Mouse (Mus musculus) kidney, postnatal 0 days (tissue): ENCODE measurements around the gene Ksr1. TPM values are rescaled to one million over a fixed set of nuclear protein-coding genes. Genes with fewer than 3 reads are reported as not detected.

Experiments used
- ATAC-seq: fragments of 200-750 bp; cut with Nextera tagmentation; replicated peaks from 2 replicates; pipeline ENCODE4 v1.8.0; 2017; ENCODE audit warnings: low read depth, moderate number of reproducible peaks, moderate TSS enrichment, moderate library complexity; ENCODE audit not compliant: low FRiP score
- DNase-seq: peaks from one replicate; pipeline ENCODE4 v3.0.0-alpha.2; 2016; ENCODE audit warnings: low spot score
- H3K27ac ChIP-seq: fragments of 300-500 bp; sonication (generic); 2 replicates; pipeline ENCODE4 v1.5.1; 2014; ENCODE audit warnings: mild to moderate bottlenecking
- H3K27me3 ChIP-seq: fragments of 300-500 bp; sonication (generic); 2 replicates; pipeline ENCODE4 v1.6.1; 2014; ENCODE audit warnings: low read length, mixed read lengths; ENCODE audit not compliant: insufficient read depth
- H3K36me3 ChIP-seq: fragments of 300-500 bp; sonication (generic); 2 replicates; pipeline ENCODE4 v1.6.1; 2014; ENCODE audit warnings: low read length, mixed read lengths; ENCODE audit not compliant: insufficient read depth
- H3K4me1 ChIP-seq: fragments of 300-500 bp; sonication (generic); replicated peaks from 2 replicates; pipeline ENCODE4 v1.6.1; 2014; ENCODE audit warnings: antibody characterized with exemption, low read length, mixed read lengths; ENCODE audit not compliant: insufficient read depth
- H3K4me2 ChIP-seq: fragments of 300-500 bp; sonication (generic); 2 replicates; pipeline ENCODE4 v1.6.1; 2014; ENCODE audit warnings: mild to moderate bottlenecking, low read length, moderate library complexity, mixed read lengths
- H3K4me3 ChIP-seq: fragments of 300-500 bp; sonication (generic); replicated peaks from 2 replicates; pipeline ENCODE4 v1.5.1; 2014; ENCODE audit warnings: low read depth, low read length
- H3K9ac ChIP-seq: fragments of 300-500 bp; sonication (generic); 2 replicates; pipeline ENCODE4 v1.6.1; 2014; ENCODE audit warnings: low read depth, low read length
- H3K9me3 ChIP-seq: fragments of 300-500 bp; sonication (generic); replicated peaks from 2 replicates; pipeline ENCODE4 v1.6.1; 2016; ENCODE audit warnings: low read length, inconsistent platforms, mixed read lengths
- CTCF ChIP-seq: IDR thresholded peaks from 2 replicates; pipeline ENCODE4 v1.5.1; 2016; ENCODE audit warnings: antibody characterized with exemption, low read depth, mild to moderate bottlenecking, moderate library complexity
- WGBS: fragments of 180-500 bp; shearing (Covaris S2); extraction: QIAGEN DNeasy Blood & Tissue Kit; methylation state at CpG from one replicate; pipeline ENCODE4 v1.1.7; 2014; 5-methylcytosine and 5-hydroxymethylcytosine counted together
- polyA plus RNA-seq: library from polyadenylated mRNA; unstranded; fragments of >200 nt; fragmentation: Nextera tagmentation; extraction: Ambion mirVana; gene quantifications from 2 replicates; pipeline ENCODE4 v1.2.1, GENCODE M21; 2015

The Ksr1 gene
- polyA plus RNA-seq, 1 experiment from 2014 or later = 1.8 TPM

- Histone ChIP-seq H3K4me3 (no peak overlapping the region), H3K27me3 (no peaks in the 10 kb centered on the region), H3K9me3 (no peaks in the 10 kb centered on the region), H3K9ac (no peak overlapping the region), H3K4me1 (no peaks in the 10 kb centered on the region), H3K4me2 (no peak overlapping the region), H3K27ac (no peak overlapping the region), H3K36me3 (peaks cover 3% of the 10 kb centered on the region; the same call in 1 of the 2 replicates)
- no peak for ATAC-seq
- WGBS = 87% methylated on average over 8 of the region's 8 CpGs
- no peak for TF ChIP-seq CTCF
- DNase-seq = no peak
These were observed 175.1 kb downstream of the Ksr1 start for GRCm38 (mm10) chr11:78971096-78971495.

- no peak for TF ChIP-seq CTCF
- no peak overlapping the region for H3K9ac ChIP-seq
- no peak overlapping the region for H3K4me2 ChIP-seq
- H3K27me3 ChIP-seq = no peaks in the 10 kb centered on the region
- H3K4me3 ChIP-seq = no peak overlapping the region
- DNase-seq (no peak), ATAC-seq (no peak)
- no peaks in the 10 kb centered on the region for H3K4me1 ChIP-seq
- 86% methylated on average over 4 of the region's 4 CpGs for WGBS
- no peak overlapping the region for H3K27ac ChIP-seq
- H3K36me3 ChIP-seq = 0 out of 2 replicates have a peak, but pooled peaks cover 9% of the 10 kb centered on the region
- H3K9me3 ChIP-seq = no peaks in the 10 kb centered on the region
These were observed 178.1 kb downstream of the Ksr1 start for GRCm38 (mm10) chr11:78968121-78968520.

DNA sequence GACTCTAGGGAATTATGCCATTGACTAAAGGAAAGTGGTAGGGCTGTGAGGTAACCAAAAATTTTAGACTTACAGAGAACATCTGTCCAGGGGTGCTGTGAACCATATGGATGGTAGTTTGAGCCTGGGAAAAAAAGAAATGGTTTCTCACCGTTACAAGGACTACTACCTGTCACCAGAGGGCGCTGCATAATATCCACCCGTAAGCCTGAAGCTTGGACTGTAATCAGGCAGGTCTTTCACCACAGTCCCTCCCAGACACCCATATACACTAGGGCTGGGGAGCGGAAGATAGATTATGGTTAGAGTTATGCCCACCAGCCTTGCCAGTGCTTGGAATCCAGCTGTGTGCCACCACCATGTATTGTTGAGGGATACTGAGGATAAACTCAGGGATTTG lies 178.8 kb downstream of the Ksr1 start:
- 26% methylated on average over 4 of the region's 4 CpGs for WGBS
- Histone ChIP-seq H3K27me3 (no peaks in the 10 kb centered on the region), H3K27ac (no peak overlapping the region), H3K4me1 (no peaks in the 10 kb centered on the region), H3K9ac (no peak overlapping the region), H3K36me3 (0 out of 2 replicates have a peak, but pooled peaks cover 9% of the 10 kb centered on the region), H3K9me3 (no peaks in the 10 kb centered on the region), H3K4me2 (no peak overlapping the region), H3K4me3 (no peak overlapping the region)
- ATAC-seq (no peak), DNase-seq (peak; percentile 83)
- TF ChIP-seq CTCF = peak; percentile 85

Other genes starting within 250 kb of the Ksr1 start
- 0.92 and 1.2 TPM in 2 replicates for gene Nos2, start 225.6 kb downstream of the Ksr1 start, polyA plus RNA-seq
- gene Lgals9, start 161.5 kb downstream of the Ksr1 start, polyA plus RNA-seq = 87.9 and 94.0 TPM in 2 replicates
- 265 and 274 TPM in 2 replicates for gene Wsb1, start 108.3 kb upstream of the Ksr1 start, polyA plus RNA-seq
- not detected in 2 replicates for gene Gm9964, start 150.5 kb upstream of the Ksr1 start, polyA plus RNA-seq
- gene Nf1, start 193.3 kb upstream of the Ksr1 start, polyA plus RNA-seq = 8.2 and 9.5 TPM in 2 replicates